Mouse (Mus musculus): ENCODE measurements around the gene Aox4.

GRCm38 (mm10) chr1:58308594-58308993, 98.4 kb downstream of the Aox4 start:
- TF ChIP-seq CTCF (IDR thresholded peaks at IDR 0.05; ENCODE audit: extremely low read depth, insufficient read depth, low read length) (no peak), POLR2A (IDR thresholded peaks at IDR 0.05; ENCODE audit: extremely low read depth, insufficient read depth, low read length) (no peak)
